Mouse (Mus musculus) liver, adult 2 months (tissue): ENCODE measurements around the gene Met.

Experiments used
- CTCF ChIP-seq: fragments of 200-500 bp; IDR thresholded peaks from 2 replicates; pipeline ENCODE4 v1.5.1; 2011; ENCODE audit warnings: low read depth, low read length, control low read depth
- POLR2A ChIP-seq: fragments of 200-500 bp; IDR thresholded peaks from 2 replicates; pipeline ENCODE4 v1.6.1; 2011; ENCODE audit warnings: low read length, control low read depth; ENCODE audit not compliant: insufficient read depth; ENCODE audit errors: extremely low read depth

DNA sequence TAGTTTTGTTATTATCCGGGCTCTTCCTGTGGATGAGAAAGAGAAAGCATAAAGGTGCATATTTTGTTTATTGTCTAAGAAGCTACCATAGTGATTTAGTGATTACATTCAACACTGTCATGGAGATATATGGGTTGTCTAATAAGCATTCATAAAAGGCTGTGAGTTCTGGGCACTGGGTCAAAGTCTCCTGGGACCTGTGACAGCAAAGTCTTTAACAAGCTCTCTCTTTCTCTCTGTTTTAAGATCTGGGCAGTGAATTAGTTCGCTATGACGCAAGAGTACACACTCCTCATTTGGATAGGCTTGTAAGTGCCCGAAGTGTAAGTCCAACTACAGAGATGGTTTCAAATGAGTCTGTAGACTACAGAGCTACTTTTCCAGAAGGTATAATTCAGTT is 85.2 kb downstream of the Met start:
- no peak for TF ChIP-seq CTCF
- TF ChIP-seq POLR2A: no peak
